Mouse (Mus musculus) liver, postnatal 0 days (tissue): ENCODE results near the gene Irak2. TPM values are rescaled to one million over a fixed set of nuclear protein-coding genes. Genes with fewer than 3 reads are reported as not detected.
A peak's percentile ranks its signal among the peaks of the same experiment; 100 is the strongest.

ENCODE experiments used
- ATAC-seq: fragments of 200-750 bp; cut with Nextera tagmentation; 2 replicates; pipeline ENCODE4 v1.8.0; 2017; ENCODE audit warnings: mild to moderate bottlenecking, moderate library complexity
- DNase-seq: peaks from one replicate; pipeline ENCODE4 v3.0.0-alpha.2; 2016
- H3K27ac ChIP-seq: fragments of 300-500 bp; sonication (generic); 2 replicates; pipeline ENCODE4 v1.5.1; 2014; ENCODE audit warnings: antibody characterized with exemption, moderate library complexity, mild to moderate bottlenecking, low read depth
- H3K27me3 ChIP-seq: fragments of 300-500 bp; sonication (generic); 2 replicates; pipeline ENCODE4 v1.6.1; 2014; ENCODE audit warnings: low read length, control low read depth, mixed read lengths; ENCODE audit not compliant: insufficient read depth
- H3K36me3 ChIP-seq: fragments of 300-500 bp; sonication (generic); replicated peaks from 2 replicates; pipeline ENCODE4 v1.6.1; 2014; ENCODE audit warnings: mild to moderate bottlenecking, control low read depth, low read length, moderate library complexity, mixed read lengths; ENCODE audit not compliant: insufficient read depth
- H3K4me1 ChIP-seq: fragments of 300-500 bp; sonication (generic); 2 replicates; pipeline ENCODE4 v1.6.1; 2014; ENCODE audit warnings: antibody characterized with exemption, mild to moderate bottlenecking, control low read depth; ENCODE audit not compliant: insufficient read depth
- H3K4me2 ChIP-seq: fragments of 300-500 bp; sonication (generic); 2 replicates; pipeline ENCODE4 v1.6.1; 2014; ENCODE audit warnings: low read depth, mild to moderate bottlenecking, low read length, moderate library complexity, mixed read lengths
- H3K4me3 ChIP-seq: fragments of 300-500 bp; sonication (generic); 2 replicates; pipeline ENCODE4 v1.5.1; 2014; ENCODE audit warnings: low read depth, low read length
- H3K9ac ChIP-seq: fragments of 300-500 bp; sonication (generic); replicated peaks from 2 replicates; pipeline ENCODE4 v1.6.1; 2014; ENCODE audit warnings: mild to moderate bottlenecking, moderate library complexity
- H3K9me3 ChIP-seq: fragments of 300-500 bp; sonication (generic); 2 replicates; pipeline ENCODE4 v1.6.1; 2016; ENCODE audit warnings: mild to moderate bottlenecking, control low read depth, low read length, mixed read lengths
- CTCF ChIP-seq: sonication (generic); IDR thresholded peaks from 2 replicates; pipeline ENCODE4 v1.5.1; 2016; ENCODE audit warnings: antibody characterized with exemption, low read depth
- EP300 ChIP-seq: IDR thresholded peaks from 2 replicates; pipeline ENCODE4 v1.6.1; 2016; ENCODE audit warnings: antibody characterized with exemption, low read depth, mild to moderate bottlenecking
- WGBS: fragments of 180-500 bp; shearing (Covaris S2); extraction: QIAGEN DNeasy Blood & Tissue Kit; methylation state at CpG from one replicate; pipeline ENCODE4 v1.1.7; 2014; ENCODE audit not compliant: insufficient replicate concordance; 5-methylcytosine and 5-hydroxymethylcytosine counted together
- polyA plus RNA-seq: library from polyadenylated mRNA; unstranded; fragments of >200 nt; fragmentation: Nextera tagmentation; extraction: Ambion mirVana; gene quantifications from 2 replicates; pipeline ENCODE4 v1.2.1, GENCODE M21; 2015

Gene Irak2
- polyA plus RNA-seq, 1 experiment from 2014 or later = 10.8 TPM

GRCm38 (mm10) chr6:113655475-113655874 lies 17.2 kb downstream of the Irak2 start:
- Histone ChIP-seq H3K4me1 (peaks cover 44% of the 10 kb centered on the region), H3K27me3 (no peaks in the 10 kb centered on the region), H3K36me3 (no peaks in the 10 kb centered on the region; the same call in 1 of the 2 replicates), H3K4me2 (no peak overlapping the region), H3K27ac (0 out of 2 replicates have a peak overlapping the region, but pooled peaks have one; percentile 55), H3K4me3 (no peak overlapping the region), H3K9me3 (no peaks in the 10 kb centered on the region), H3K9ac (no peak overlapping the region)
- TF ChIP-seq CTCF (no peak), EP300 (no peak)
- ATAC-seq (no peak), DNase-seq (no peak)
- WGBS = 83% methylated on average over 3 of the region's 3 CpGs

- H3K9ac ChIP-seq = no peak overlapping the region
- ATAC-seq (peak; percentile 92), DNase-seq (peak; percentile 51)
- WGBS = 67% methylated on average over 6 of the region's 6 CpGs
- peak overlapping the region; percentile 74 for H3K27ac ChIP-seq
- TF ChIP-seq CTCF = no peak
- TF ChIP-seq EP300 = peak; percentile 65
- H3K36me3 ChIP-seq = no peaks in the 10 kb centered on the region
- no peaks in the 10 kb centered on the region for H3K27me3 ChIP-seq
- no peaks in the 10 kb centered on the region for H3K9me3 ChIP-seq
- no peak overlapping the region for H3K4me3 ChIP-seq
- no peak overlapping the region for H3K4me2 ChIP-seq
- H3K4me1 ChIP-seq = peaks cover 51% of the 10 kb centered on the region
Measured at GRCm38 (mm10) chr6:113656847-113657246, 18.6 kb downstream of the Irak2 start.

- Histone ChIP-seq H3K4me1 (peaks cover 61% of the 10 kb centered on the region), H3K4me3 (no peak overlapping the region), H3K27ac (no peak overlapping the region; the same call in 1 of the 2 replicates), H3K9me3 (peaks cover 4% of the 10 kb centered on the region; the same call in 1 of the 2 replicates), H3K36me3 (no peaks in the 10 kb centered on the region), H3K9ac (no peak overlapping the region), H3K27me3 (no peaks in the 10 kb centered on the region), H3K4me2 (no peak overlapping the region)
- ATAC-seq (no peak), DNase-seq (no peak)
- 42% methylated on average over 3 of the region's 3 CpGs for WGBS
- TF ChIP-seq CTCF (no peak), EP300 (no peak)
Measured at GRCm38 (mm10) chr6:113658226-113658625, 20.0 kb downstream of the Irak2 start.

GRCm38 (mm10) chr6:113659648-113660491 lies 21.6 kb downstream of the Irak2 start:
- ATAC-seq (no peak), DNase-seq (no peak)
- Histone ChIP-seq H3K9ac (no peak overlapping the region; the same call in 1 of the 2 replicates), H3K36me3 (no peaks in the 10 kb centered on the region), H3K4me3 (no peak overlapping the region), H3K9me3 (peaks cover 4% of the 10 kb centered on the region; the same call in 1 of the 2 replicates), H3K27me3 (no peaks in the 10 kb centered on the region), H3K4me2 (peak overlapping the region; percentile 36; the same call in 1 of the 2 replicates), H3K27ac (peak overlapping the region; percentile 86), H3K4me1 (peaks cover 52% of the 10 kb centered on the region)
- TF ChIP-seq EP300 (no peak), CTCF (no peak)
- WGBS = 46% methylated on average over 8 of the region's 8 CpGs

- Histone ChIP-seq H3K27me3 (no peaks in the 10 kb centered on the region), H3K4me3 (no peak overlapping the region), H3K9me3 (peaks cover 4% of the 10 kb centered on the region; the same call in 1 of the 2 replicates), H3K4me2 (peak overlapping the region; percentile 36; the same call in 1 of the 2 replicates), H3K9ac (peak overlapping the region; percentile 41; the same call in 1 of the 2 replicates), H3K4me1 (peaks cover 50% of the 10 kb centered on the region), H3K27ac (peak overlapping the region; percentile 86), H3K36me3 (no peaks in the 10 kb centered on the region; the same call in 1 of the 2 replicates)
- 53% methylated on average over 14 of the region's 14 CpGs for WGBS
- DNase-seq (peak; percentile 41), ATAC-seq (0 out of 2 replicates have a peak, but pooled peaks have one; percentile 11)
- TF ChIP-seq EP300 = no peak
- TF ChIP-seq CTCF = no peak
Measured at GRCm38 (mm10) chr6:113660492-113661352, 22.5 kb downstream of the Irak2 start.
